Mouse (Mus musculus): ENCODE results near the gene Pi4ka. TPM values are rescaled to one million over a fixed set of nuclear protein-coding genes. Genes with fewer than 3 reads are reported as not detected.

Gene Pi4ka
- polyA plus RNA-seq, 1 experiment from 2014 or later = 64.3 TPM

GRCm38 (mm10) chr16:17321481-17321880 is 84.6 kb downstream of the Pi4ka start:
- 98% methylated on average over 5 of the region's 5 CpGs for WGBS (ENCODE audit: missing documents)
- no peak overlapping the region for H3K27ac ChIP-seq
- no peak overlapping the region for H3K4me3 ChIP-seq (ENCODE audit: inconsistent target)
- H3K36me3 ChIP-seq (ENCODE audit: inconsistent target) = peaks cover 73% of the 10 kb centered on the region
- no peaks in the 10 kb centered on the region for H3K79me2 ChIP-seq (ENCODE audit: inconsistent target)

DNA sequence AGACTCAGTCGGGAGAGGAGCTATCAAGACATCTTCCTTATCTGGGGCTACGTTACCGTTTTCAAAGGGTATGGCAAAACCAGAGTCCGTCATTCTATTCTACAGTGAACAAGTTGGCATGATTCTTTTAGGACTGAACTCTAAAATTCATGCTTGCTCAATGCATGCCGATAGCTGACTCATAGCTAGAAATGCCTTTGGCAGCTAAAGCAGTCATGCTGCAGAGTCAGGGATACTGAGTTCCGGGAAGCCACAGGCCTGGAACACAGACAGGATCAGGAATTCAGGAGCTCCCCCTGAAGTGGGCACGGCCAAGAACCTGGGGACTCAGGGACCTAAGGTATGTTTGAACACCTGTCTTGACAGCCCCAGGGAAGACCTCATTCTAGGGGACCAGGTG is 89.6 kb downstream of the Pi4ka start:
- Histone ChIP-seq H3K79me2 (ENCODE audit: inconsistent target) (no peaks in the 10 kb centered on the region), H3K36me3 (ENCODE audit: inconsistent target) (peaks cover 64% of the 10 kb centered on the region), H3K4me3 (ENCODE audit: inconsistent target) (no peak overlapping the region), H3K27ac (no peak overlapping the region)
- 97% methylated on average over 7 of the region's 7 CpGs for WGBS (ENCODE audit: missing documents)

DNA sequence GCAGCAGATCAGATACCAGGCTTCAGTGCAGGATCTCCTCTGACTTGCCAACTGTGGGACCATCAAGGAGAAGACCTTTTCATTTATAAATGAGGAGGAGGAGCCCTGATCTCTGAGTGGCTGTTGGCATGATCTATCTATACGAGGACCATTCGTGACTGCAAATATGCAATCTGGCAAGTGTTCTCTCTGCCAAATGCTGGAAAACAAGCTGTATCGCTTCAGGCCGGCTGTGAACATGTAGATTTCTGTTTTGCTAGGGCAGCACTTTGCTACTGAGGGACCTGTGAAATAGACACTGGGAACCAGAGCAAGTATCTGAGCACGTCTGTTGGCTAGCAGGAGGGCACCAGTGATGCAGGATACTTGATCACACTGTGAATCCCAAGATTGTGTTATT is 93.6 kb downstream of the Pi4ka start:
- WGBS (ENCODE audit: missing documents) = 93% methylated on average over 5 of the region's 5 CpGs
- Histone ChIP-seq H3K36me3 (ENCODE audit: inconsistent target) (peaks cover 69% of the 10 kb centered on the region), H3K4me3 (ENCODE audit: inconsistent target) (no peak overlapping the region), H3K27ac (no peak overlapping the region), H3K79me2 (ENCODE audit: inconsistent target) (no peaks in the 10 kb centered on the region)

GRCm38 (mm10) chr16:17309036-17309435 is 97.1 kb downstream of the Pi4ka start:
- Histone ChIP-seq H3K36me3 (ENCODE audit: inconsistent target) (peaks cover 61% of the 10 kb centered on the region), H3K79me2 (ENCODE audit: inconsistent target) (no peaks in the 10 kb centered on the region), H3K27ac (no peak overlapping the region), H3K4me3 (ENCODE audit: inconsistent target) (no peak overlapping the region)
- WGBS (ENCODE audit: missing documents) = 92% methylated on average over 10 of the region's 10 CpGs

DNA sequence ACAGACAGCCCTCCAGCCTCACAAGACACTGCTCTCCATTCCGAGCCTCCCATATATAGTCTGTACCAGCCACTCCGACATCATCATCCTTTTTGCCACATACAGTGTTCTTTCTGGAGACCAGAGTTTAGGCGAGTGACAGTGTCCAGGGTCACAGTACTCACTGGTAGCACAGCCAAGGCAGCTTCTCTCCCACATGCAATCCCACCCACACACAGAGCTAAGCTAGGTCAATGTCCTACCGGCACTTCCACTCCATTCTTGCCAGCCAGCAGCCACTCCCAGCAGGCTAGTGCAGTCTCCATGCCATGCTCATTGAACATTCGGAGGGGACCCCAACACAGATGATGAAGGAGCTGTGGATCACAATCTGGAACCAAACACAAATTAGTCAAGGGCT is 98.7 kb downstream of the Pi4ka start:
- H3K4me3 ChIP-seq (ENCODE audit: inconsistent target) = no peak overlapping the region
- H3K27ac ChIP-seq = no peak overlapping the region
- WGBS (ENCODE audit: missing documents) = 90% methylated on average over 5 of the region's 5 CpGs
- no peaks in the 10 kb centered on the region for H3K79me2 ChIP-seq (ENCODE audit: inconsistent target)
- peaks cover 68% of the 10 kb centered on the region for H3K36me3 ChIP-seq (ENCODE audit: inconsistent target)

DNA sequence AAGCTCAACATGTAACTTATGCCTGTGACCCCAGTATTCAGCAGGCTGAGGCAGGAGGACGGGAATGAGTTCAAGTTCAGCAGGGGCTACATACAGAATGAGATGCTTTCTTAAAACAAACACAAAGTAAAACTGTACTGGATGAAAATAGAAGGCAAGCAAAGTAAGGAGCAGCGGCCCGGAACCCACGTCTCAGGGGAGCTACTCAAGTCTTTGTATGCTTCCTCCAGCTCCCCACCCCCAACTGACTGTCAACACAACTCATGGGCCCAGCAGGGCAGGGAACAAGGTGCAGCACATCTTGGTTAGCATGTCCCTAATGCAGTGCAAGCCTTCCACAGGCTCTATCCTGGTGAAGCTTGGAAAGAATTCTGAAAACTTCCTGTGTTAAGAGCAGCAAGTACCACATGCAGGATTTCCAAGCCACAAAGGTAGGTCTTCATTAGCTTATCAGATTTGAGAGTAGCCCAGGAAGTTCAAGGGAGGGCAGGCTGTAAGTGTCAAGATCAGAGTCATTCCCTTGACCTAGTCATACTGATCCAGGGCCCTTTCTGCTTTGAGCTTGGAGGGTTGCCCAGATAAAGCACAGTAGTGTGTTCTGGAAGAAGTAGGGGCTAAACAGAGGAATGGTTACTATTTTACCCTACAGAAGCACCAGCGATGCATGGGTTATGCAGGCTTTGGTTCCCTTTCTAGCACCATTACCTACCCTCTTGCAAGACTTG is 102.4 kb downstream of the Pi4ka start:
- WGBS (ENCODE audit: missing documents) = 98% methylated on average over 5 of the region's 5 CpGs
- Histone ChIP-seq H3K36me3 (ENCODE audit: inconsistent target) (peaks cover 82% of the 10 kb centered on the region), H3K79me2 (ENCODE audit: inconsistent target) (no peaks in the 10 kb centered on the region), H3K27ac (no peak overlapping the region), H3K4me3 (ENCODE audit: inconsistent target) (no peak overlapping the region)

- H3K79me2 ChIP-seq (ENCODE audit: inconsistent target) = no peaks in the 10 kb centered on the region
These were observed 105.3 kb downstream of the Pi4ka start for GRCm38 (mm10) chr16:17300818-17301217.

DNA sequence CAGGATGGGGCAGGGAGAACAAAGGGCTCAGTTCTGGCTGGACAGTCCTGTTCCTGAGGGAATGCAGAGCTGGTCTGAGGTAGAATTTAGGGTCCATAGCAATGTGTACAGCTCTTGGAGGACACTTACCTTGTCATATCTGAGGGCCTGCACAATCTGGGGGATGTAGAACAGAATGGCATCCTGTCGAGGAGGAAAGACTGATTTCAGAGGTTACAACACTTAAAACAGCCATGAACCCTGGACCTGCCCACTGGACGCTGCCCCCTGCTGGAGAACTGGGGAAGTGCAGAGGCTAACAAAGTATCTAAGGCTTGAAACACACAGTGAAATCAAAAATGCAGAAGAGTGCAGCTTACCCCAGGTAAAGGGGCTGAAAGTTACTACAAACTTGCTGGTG is 113.4 kb downstream of the Pi4ka start:
- H3K36me3 ChIP-seq (ENCODE audit: inconsistent target) = peaks cover 58% of the 10 kb centered on the region
- no peak overlapping the region for H3K27ac ChIP-seq
- WGBS (ENCODE audit: missing documents) = 5% methylated on average over 2 of the region's 2 CpGs
- H3K4me3 ChIP-seq (ENCODE audit: inconsistent target) = no peak overlapping the region
- no peaks in the 10 kb centered on the region for H3K79me2 ChIP-seq (ENCODE audit: inconsistent target)

More at GRCm38 (mm10) chr16:17300818-17301217, 105.3 kb downstream of the Pi4ka start:
- Histone ChIP-seq H3K36me3 (ENCODE audit: inconsistent target) (peaks cover 87% of the 10 kb centered on the region), H3K27ac (no peak overlapping the region), H3K4me3 (ENCODE audit: inconsistent target) (no peak overlapping the region)
- 87% methylated on average over 3 of the region's 3 CpGs for WGBS (ENCODE audit: missing documents)

DNA sequence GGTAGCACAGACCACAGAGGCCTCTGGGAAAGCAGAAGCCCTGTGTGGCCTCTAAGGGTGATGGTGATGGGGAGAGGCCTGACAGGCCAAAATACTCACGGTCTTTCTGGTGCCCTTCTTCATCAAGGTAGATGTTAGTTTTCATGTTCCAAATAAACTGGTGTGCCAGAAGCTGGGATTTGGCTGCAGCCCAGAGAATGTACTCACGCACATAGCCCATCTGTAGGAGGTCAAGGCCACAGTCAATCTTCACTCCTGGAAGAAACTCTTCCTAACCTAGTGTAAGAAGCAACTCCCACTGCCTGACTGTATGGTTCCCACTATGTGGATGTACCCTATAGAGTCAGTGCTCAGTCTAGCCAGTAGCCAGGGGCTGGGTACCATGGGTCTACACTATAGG is 115.1 kb downstream of the Pi4ka start:
- Histone ChIP-seq H3K36me3 (ENCODE audit: inconsistent target) (peaks cover 42% of the 10 kb centered on the region), H3K27ac (no peak overlapping the region), H3K79me2 (ENCODE audit: inconsistent target) (no peaks in the 10 kb centered on the region), H3K4me3 (ENCODE audit: inconsistent target) (no peak overlapping the region)
- WGBS (ENCODE audit: missing documents) = 92% methylated on average over 2 of the region's 2 CpGs

- 88% methylated on average over 2 of the region's 2 CpGs for WGBS (ENCODE audit: missing documents)
- no peaks in the 10 kb centered on the region for H3K79me2 ChIP-seq (ENCODE audit: inconsistent target)
- H3K4me3 ChIP-seq (ENCODE audit: inconsistent target) = no peak overlapping the region
- H3K36me3 ChIP-seq (ENCODE audit: inconsistent target) = peaks cover 57% of the 10 kb centered on the region
- H3K27ac ChIP-seq = no peak overlapping the region
These were observed 119.0 kb downstream of the Pi4ka start for GRCm38 (mm10) chr16:17287103-17287502.

- Histone ChIP-seq H3K79me2 (ENCODE audit: inconsistent target) (no peaks in the 10 kb centered on the region), H3K27ac (no peak overlapping the region), H3K4me3 (ENCODE audit: inconsistent target) (no peak overlapping the region), H3K36me3 (ENCODE audit: inconsistent target) (peaks cover 64% of the 10 kb centered on the region)
- WGBS (ENCODE audit: missing documents) = 89% methylated on average over 5 of the region's 6 CpGs
These were observed 123.0 kb downstream of the Pi4ka start for GRCm38 (mm10) chr16:17283151-17283550.

- no peak overlapping the region for H3K4me3 ChIP-seq (ENCODE audit: inconsistent target)
These were observed 125.6 kb downstream of the Pi4ka start for GRCm38 (mm10) chr16:17280471-17280870.

DNA sequence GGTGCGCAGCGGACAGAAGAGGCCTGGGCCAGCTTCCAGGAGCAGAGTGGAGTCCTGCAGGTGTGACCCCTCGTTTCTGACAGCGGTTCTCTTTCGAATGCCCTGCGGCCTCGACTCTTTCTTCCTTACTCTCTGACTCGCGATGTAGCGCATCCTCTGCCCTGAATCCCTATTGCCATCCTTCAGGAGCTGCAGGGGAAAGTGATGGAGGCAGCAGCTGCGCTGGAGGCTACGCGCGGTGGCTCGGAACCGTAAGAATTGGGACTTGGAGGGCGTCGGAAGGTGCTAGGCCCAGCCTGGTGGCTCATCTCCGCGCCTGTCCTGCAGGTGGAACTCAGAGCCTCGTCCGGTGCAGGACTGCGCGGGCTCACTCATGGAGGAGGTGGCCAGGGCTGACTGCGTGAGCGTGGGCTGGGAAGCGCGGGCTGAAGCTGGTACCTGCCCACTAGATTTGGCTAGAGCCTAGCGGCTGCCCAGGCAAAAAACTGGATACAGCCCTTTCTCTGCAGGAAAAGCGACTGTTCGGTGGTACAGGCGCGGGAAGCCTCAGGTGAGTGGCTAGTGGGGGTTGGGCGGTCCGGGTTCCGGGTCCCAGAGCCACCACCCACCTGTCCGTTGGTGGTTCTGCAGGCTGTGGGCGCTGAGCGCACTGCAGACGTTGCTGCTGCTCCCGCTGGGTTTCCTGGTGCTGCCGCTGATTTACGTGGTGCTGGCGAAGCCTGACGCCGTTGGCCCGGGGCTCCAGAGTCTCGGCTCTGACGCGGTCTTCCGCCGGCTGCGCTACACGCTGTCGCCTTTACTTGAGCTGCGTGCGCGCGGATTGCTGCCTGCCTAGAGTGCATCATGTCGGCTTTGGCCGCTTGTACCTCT is 128.5 kb downstream of the Pi4ka start:
- WGBS (ENCODE audit: missing documents) = 28% methylated on average over 58 of the region's 61 CpGs
- Histone ChIP-seq H3K27ac (no peak overlapping the region), H3K36me3 (ENCODE audit: inconsistent target) (peaks cover 28% of the 10 kb centered on the region), H3K79me2 (ENCODE audit: inconsistent target) (no peaks in the 10 kb centered on the region), H3K4me3 (ENCODE audit: inconsistent target) (no peak overlapping the region)

More at GRCm38 (mm10) chr16:17280471-17280870, 125.6 kb downstream of the Pi4ka start:
- Histone ChIP-seq H3K36me3 (ENCODE audit: inconsistent target) (peaks cover 57% of the 10 kb centered on the region), H3K27ac (no peak overlapping the region), H3K79me2 (ENCODE audit: inconsistent target) (no peaks in the 10 kb centered on the region)
- 92% methylated on average over 11 of the region's 11 CpGs for WGBS (ENCODE audit: missing documents)

- 1% methylated on average over 62 of the region's 62 CpGs for WGBS (ENCODE audit: missing documents)
- peak overlapping the region; percentile 24 for H3K4me3 ChIP-seq (ENCODE audit: inconsistent target)
- H3K79me2 ChIP-seq (ENCODE audit: inconsistent target) = no peaks in the 10 kb centered on the region
- peaks cover 17% of the 10 kb centered on the region; the same call in 1 of the 2 replicates for H3K36me3 ChIP-seq (ENCODE audit: inconsistent target)
- no peak overlapping the region for H3K27ac ChIP-seq
These were observed 129.7 kb downstream of the Pi4ka start for GRCm38 (mm10) chr16:17276164-17277151.
